Mouse (Mus musculus) common myeloid progenitor, adult 5-6 weeks (primary cell): Measurements from ENCODE around the gene Sema3d. TPM values are rescaled to one million over a fixed set of nuclear protein-coding genes. Genes with fewer than 3 reads are reported as not detected.
A peak's percentile ranks its signal among the peaks of the same experiment; 100 is the strongest.

Experiments
- ATAC-seq: replicated peaks from 2 replicates; pipeline ENCODE4 v1.8.0; 2016; ENCODE audit warnings: low read depth, mild to moderate bottlenecking, moderate TSS enrichment, inconsistent platforms; ENCODE audit not compliant: poor library complexity, severe bottlenecking
- total RNA-seq: library from RNA; stranded (forward); fragments of 200-1000, 187-1606 nt; gene quantifications from 2 replicates; pipeline ENCODE4 v1.2.3, GENCODE M21; 2017

Gene Sema3d
- total RNA-seq, 1 experiment from 2014 or later: 0.32 TPM

- ATAC-seq: no peak
Observed at GRCm38 (mm10) chr5:12498227-12498928, 115.2 kb downstream of the Sema3d start.

GRCm38 (mm10) chr5:12499037-12499436, 115.9 kb downstream of the Sema3d start:
- ATAC-seq: no peak

GRCm38 (mm10) chr5:12499791-12500504, 116.8 kb downstream of the Sema3d start:
- ATAC-seq: no peak

GRCm38 (mm10) chr5:12512471-12512870, 129.3 kb downstream of the Sema3d start:
- ATAC-seq: no peak

- no peak for ATAC-seq
Observed at GRCm38 (mm10) chr5:12515283-12515682, 132.1 kb downstream of the Sema3d start.

GRCm38 (mm10) chr5:12525235-12525767, 142.1 kb downstream of the Sema3d start:
- no peak for ATAC-seq

- ATAC-seq: no peak
Observed at GRCm38 (mm10) chr5:12528596-12528995, 145.4 kb downstream of the Sema3d start.

- no peak for ATAC-seq
Observed at GRCm38 (mm10) chr5:12529771-12530170, 146.6 kb downstream of the Sema3d start.

- ATAC-seq: no peak
Observed at GRCm38 (mm10) chr5:12541268-12541667, 158.1 kb downstream of the Sema3d start.

- peak; percentile 90 for ATAC-seq
Observed at GRCm38 (mm10) chr5:12549046-12549669, 166.0 kb downstream of the Sema3d start.

- ATAC-seq: no peak
Observed at GRCm38 (mm10) chr5:12555401-12555800, 172.2 kb downstream of the Sema3d start.

- ATAC-seq: peak; percentile 75
Observed at GRCm38 (mm10) chr5:12557889-12558288, 174.7 kb downstream of the Sema3d start.

GRCm38 (mm10) chr5:12561740-12562139, 178.6 kb downstream of the Sema3d start:
- ATAC-seq: no peak

- ATAC-seq: peak; percentile 94
Observed at GRCm38 (mm10) chr5:12562204-12562603, 179.0 kb downstream of the Sema3d start.

GRCm38 (mm10) chr5:12563132-12563531, 179.9 kb downstream of the Sema3d start:
- no peak for ATAC-seq

GRCm38 (mm10) chr5:12564602-12565220, 181.5 kb downstream of the Sema3d start:
- peak; percentile 54; the same call in 1 of the 2 replicates for ATAC-seq

- no peak for ATAC-seq
Observed at GRCm38 (mm10) chr5:12566568-12566967, 183.4 kb downstream of the Sema3d start.

GRCm38 (mm10) chr5:12574551-12574950, 191.4 kb downstream of the Sema3d start:
- ATAC-seq: no peak

GRCm38 (mm10) chr5:12575262-12575661, 192.1 kb downstream of the Sema3d start:
- ATAC-seq: no peak

GRCm38 (mm10) chr5:12579752-12580151, 196.6 kb downstream of the Sema3d start:
- ATAC-seq: peak; percentile 87
